ENCODE assay signal across 29 mouse cellular contexts in genomic region chr16:29607131-29607530, GRCm38 (mm10). TPM values are rescaled to one million over a fixed set of nuclear protein-coding genes. Genes with fewer than 3 reads are reported as not detected.
DNase-seq lines count a peak whose midpoint lies in the region; ATAC-seq and TF ChIP-seq lines count a peak whose summit lies in the region.
"Had no signal": no experiment of that assay in that cellular context is flagged by ENCODE, and none has a peak within 500 bp of the region (broad histone marks: within the 10 kb centered on the region; RNA-seq: fewer than 3 reads in every experiment).

No protein-coding gene starts in this region.

- H3K4me3 ChIP-seq in liver, postnatal 0 days (ENCODE audit: low read depth, low read length): no peak overlapping the region
- H3K4me3 ChIP-seq in hindbrain, embryonic 14.5 days (replicated peaks; ENCODE audit: low read length): no peak overlapping the region
- H3K4me3 ChIP-seq: embryonic facial prominence, embryonic 13.5 days; erythroblast, embryonic 14.5 days; forebrain, embryonic 12.5 days; gastrocnemius, adult 2 months; heart, embryonic 10.5 days; limb, embryonic 10.5 days; liver, embryonic 12.5 days; lung, embryonic 15.5 days; megakaryocyte, embryonic 14.5 days; midbrain, embryonic 13.5 days had no signal

- no peak for TF ChIP-seq CTCF in liver, postnatal 0 days (IDR thresholded peaks at IDR 0.05; ENCODE audit: low read depth)

- H3K36me3 ChIP-seq in liver, postnatal 0 days (replicated peaks; ENCODE audit: insufficient read depth, low read length): peaks cover 50% of the 10 kb centered on the region
- peaks cover 85% of the 10 kb centered on the region for H3K36me3 ChIP-seq in hindbrain, embryonic 14.5 days (replicated peaks; ENCODE audit: control insufficient read depth, insufficient read depth)

- 83% methylated on average over 7 of the region's 7 CpGs for WGBS in liver, postnatal 0 days (ENCODE audit: insufficient replicate concordance)
- 92% methylated on average over 7 of the region's 7 CpGs for WGBS in hindbrain, embryonic 14.5 days

- intact Hi-C loops in left cerebral cortex, postnatal 14 days (cut with DNase I): no loop called here

- no peaks in the 10 kb centered on the region for H3K27me3 ChIP-seq in liver, postnatal 0 days (ENCODE audit: insufficient read depth, low read length)
- no peaks in the 10 kb centered on the region for H3K27me3 ChIP-seq in hindbrain, embryonic 14.5 days (ENCODE audit: control insufficient read depth, insufficient read depth, low read length)
- H3K27me3 ChIP-seq: CH12.LX; embryonic facial prominence, embryonic 13.5 days; forebrain, embryonic 12.5 days; liver, embryonic 12.5 days; lung, embryonic 15.5 days; megakaryocyte, embryonic 14.5 days; midbrain, embryonic 13.5 days had no signal

- no peaks in the 10 kb centered on the region for H3K9me3 ChIP-seq in liver, postnatal 0 days (ENCODE audit: low read length)
- H3K9me3 ChIP-seq in hindbrain, embryonic 14.5 days (ENCODE audit: control insufficient read depth, low read length): no peaks in the 10 kb centered on the region
- H3K9me3 ChIP-seq: embryonic facial prominence, embryonic 13.5 days; forebrain, embryonic 12.5 days; G1E; heart, embryonic 10.5 days; limb, embryonic 10.5 days; liver, embryonic 12.5 days; lung, embryonic 15.5 days; megakaryocyte, embryonic 14.5 days; midbrain, embryonic 13.5 days had no signal

- no peak overlapping the region for H3K4me2 ChIP-seq in liver, postnatal 0 days (ENCODE audit: low read depth, low read length)
- H3K4me2 ChIP-seq in hindbrain, embryonic 14.5 days (replicated peaks): no peak overlapping the region
- H3K4me2 ChIP-seq: embryonic facial prominence, embryonic 13.5 days; forebrain, embryonic 12.5 days; liver, embryonic 12.5 days; lung, embryonic 15.5 days; midbrain, embryonic 13.5 days had no signal

- H3K27ac ChIP-seq in liver, postnatal 0 days (ENCODE audit: low read depth): no peak overlapping the region
- H3K27ac ChIP-seq in hindbrain, embryonic 14.5 days: no peak overlapping the region
- H3K27ac ChIP-seq: embryonic facial prominence, embryonic 13.5 days; forebrain, embryonic 12.5 days; gastrocnemius, adult 2 months; heart, embryonic 10.5 days; hindbrain, postnatal 0 days; limb, embryonic 10.5 days; liver, embryonic 12.5 days; lung, embryonic 15.5 days; midbrain, embryonic 13.5 days had no signal

- DNase-seq in liver, postnatal 0 days: no peak
- no peak for DNase-seq in liver
- peak; percentile 92 for DNase-seq in kidney, adult 9 months
- DNase-seq in kidney, postnatal 36 days: peak; percentile 78 to 87
- DNase-seq in lung, postnatal 36 days: peak; percentile 54
- no peak for DNase-seq in left cerebral cortex, postnatal 14 days (ENCODE audit: low spot score in 2 of 2)
- DNase-seq in embryo, embryonic 10 days (ENCODE audit: low spot score): no peak
- DNase-seq in hindbrain, embryonic 14.5 days (ENCODE audit: low spot score): no peak
- DNase-seq: adrenal gland, adult 8-10 months; B cell, adult 2 months; cerebellum, adult 2 months; cerebellum, postnatal 25 days; embryo, embryonic 11 days; gastrocnemius, adult 2 months; right cerebral cortex, postnatal 14 days; spleen, adult 18-20 months; thymus, postnatal 14 days had no signal

- no peak for TF ChIP-seq EP300 in liver, postnatal 0 days (IDR thresholded peaks at IDR 0.05; ENCODE audit: low read depth)

- H3K4me1 ChIP-seq in liver, postnatal 0 days (ENCODE audit: insufficient read depth): no peaks in the 10 kb centered on the region
- no peaks in the 10 kb centered on the region for H3K4me1 ChIP-seq in hindbrain, embryonic 14.5 days (replicated peaks; ENCODE audit: control insufficient read depth, insufficient read depth, low read length)
- H3K4me1 ChIP-seq: embryonic facial prominence, embryonic 13.5 days; forebrain, embryonic 12.5 days; heart, embryonic 10.5 days; limb, embryonic 10.5 days; liver, embryonic 12.5 days; lung, embryonic 15.5 days; megakaryocyte, embryonic 14.5 days; midbrain, embryonic 13.5 days had no signal

- H3K9ac ChIP-seq in liver, postnatal 0 days (replicated peaks): no peak overlapping the region
- no peak overlapping the region for H3K9ac ChIP-seq in hindbrain, embryonic 14.5 days
- H3K9ac ChIP-seq: embryonic facial prominence, embryonic 13.5 days; forebrain, embryonic 12.5 days; liver, embryonic 12.5 days; lung, embryonic 15.5 days; midbrain, embryonic 13.5 days had no signal

- 0 out of 2 replicates have a peak, but pooled peaks have one; percentile 19 for ATAC-seq in liver, postnatal 0 days
- no peak for ATAC-seq in hindbrain, embryonic 14.5 days (ENCODE audit: low FRiP score)
- ATAC-seq: hindbrain, postnatal 0 days; liver, embryonic 12.5 days; midbrain, embryonic 13.5 days had no signal

RNA-seq across cellular contexts. Expression of gene Opa1, which starts 28.0 kb away (rescaled TPM):
- 12.3 and 15.2 TPM in 2 replicates for polyA plus RNA-seq in liver, postnatal 0 days (2015; fragmentation: Nextera tagmentation; extraction: Ambion mirVana)
- 100 to 1,000 TPM; 116 to 119 TPM for total RNA-seq in left cerebral cortex, postnatal 14 days (2021)
- 64.4 and 71.6 TPM in 2 replicates for polyA plus RNA-seq in hindbrain, embryonic 14.5 days (2014; fragmentation: Nextera tagmentation; extraction: Ambion mirVana)

Comparison
In these comparisons a context has a peak if more than half of its experiments do, and no peak if none do; other contexts are left out.
1. DNase-seq: peak in kidney, adult 9 months (single experiment), kidney, postnatal 36 days (2 of 2) and lung, postnatal 36 days (single experiment); none in liver, postnatal 0 days (single experiment), liver (single experiment), left cerebral cortex, postnatal 14 days (0 of 2), embryo, embryonic 10 days (single experiment) and hindbrain, embryonic 14.5 days (single experiment).